Mouse (Mus musculus): ENCODE measurements around the gene Casp7.

The Casp7 gene

GRCm38 (mm10) chr19:56424606-56425395 lies 27.9 kb downstream of the Casp7 start:
- no peak for DNase-seq (ENCODE audit: low spot score in 2 of 2)

GRCm38 (mm10) chr19:56425492-56425891 lies 28.6 kb downstream of the Casp7 start:
- peak in 1 of 2 experiments; percentile 29 for DNase-seq (ENCODE audit: low spot score in 2 of 2)

- no peak for DNase-seq (ENCODE audit: low spot score in 2 of 2)
Observed at GRCm38 (mm10) chr19:56430369-56430768, 33.4 kb downstream of the Casp7 start.

GRCm38 (mm10) chr19:56432706-56433105 lies 35.8 kb downstream of the Casp7 start:
- no peak for DNase-seq (ENCODE audit: low spot score in 2 of 2)

- DNase-seq (ENCODE audit: low spot score in 2 of 2), result no peak
Observed at GRCm38 (mm10) chr19:56433581-56433980, 36.7 kb downstream of the Casp7 start.

- DNase-seq (ENCODE audit: low spot score in 2 of 2), result no peak
Observed at GRCm38 (mm10) chr19:56436380-56436779, 39.5 kb downstream of the Casp7 start.

GRCm38 (mm10) chr19:56438357-56439071 lies 41.6 kb downstream of the Casp7 start:
- peak; percentile 44 to 46 for DNase-seq (ENCODE audit: low spot score in 2 of 2)

- DNase-seq (ENCODE audit: low spot score in 2 of 2), result no peak
Observed at GRCm38 (mm10) chr19:56439072-56439434, 42.1 kb downstream of the Casp7 start.

GRCm38 (mm10) chr19:56443445-56443844 lies 46.5 kb downstream of the Casp7 start:
- DNase-seq (ENCODE audit: low spot score in 2 of 2), result no peak

GRCm38 (mm10) chr19:56448784-56449183 lies 51.9 kb downstream of the Casp7 start:
- DNase-seq (ENCODE audit: low spot score in 2 of 2), result no peak

- DNase-seq (ENCODE audit: low spot score in 2 of 2), result no peak
Observed at GRCm38 (mm10) chr19:56449537-56449936, 52.6 kb downstream of the Casp7 start.

- no peak for DNase-seq (ENCODE audit: low spot score in 2 of 2)
Observed at GRCm38 (mm10) chr19:56450892-56451291, 54.0 kb downstream of the Casp7 start.

GRCm38 (mm10) chr19:56451867-56452266 lies 54.9 kb downstream of the Casp7 start:
- DNase-seq (ENCODE audit: low spot score in 2 of 2), result peak; percentile 13 to 23

GRCm38 (mm10) chr19:56452421-56452820 lies 55.5 kb downstream of the Casp7 start:
- DNase-seq (ENCODE audit: low spot score in 2 of 2), result no peak

- DNase-seq (ENCODE audit: low spot score in 2 of 2), result no peak
Observed at GRCm38 (mm10) chr19:56454862-56455261, 57.9 kb downstream of the Casp7 start.

- no peak for DNase-seq (ENCODE audit: low spot score in 2 of 2)
Observed at GRCm38 (mm10) chr19:56455369-56455768, 58.4 kb downstream of the Casp7 start.

- DNase-seq (ENCODE audit: low spot score in 2 of 2), result no peak
Observed at GRCm38 (mm10) chr19:56457569-56457968, 60.6 kb downstream of the Casp7 start.

GRCm38 (mm10) chr19:56459154-56460050 lies 62.5 kb downstream of the Casp7 start:
- DNase-seq (ENCODE audit: low spot score in 2 of 2), result no peak

GRCm38 (mm10) chr19:56460241-56460640 lies 63.3 kb downstream of the Casp7 start:
- no peak for DNase-seq (ENCODE audit: low spot score in 2 of 2)

GRCm38 (mm10) chr19:56461522-56462101 lies 64.7 kb downstream of the Casp7 start, which contains the start of gene Plekhs1:
Plekhs1 (plus strand) TSS chr19:56461640.
- DNase-seq (ENCODE audit: low spot score in 2 of 2), result no peak

- DNase-seq (ENCODE audit: low spot score in 2 of 2), result no peak
Observed at GRCm38 (mm10) chr19:56462786-56463185, 65.9 kb downstream of the Casp7 start.

- no peak for DNase-seq (ENCODE audit: low spot score in 2 of 2)
Observed at GRCm38 (mm10) chr19:56466486-56466885, 69.6 kb downstream of the Casp7 start.

Measured in heart, adult 9 months (tissue).